Mouse (Mus musculus): ENCODE measurements around the gene St6gal1. TPM values are rescaled to one million over a fixed set of nuclear protein-coding genes. Genes with fewer than 3 reads are reported as not detected.
A peak's percentile ranks its signal among the peaks of the same experiment; 100 is the strongest.

Gene St6gal1
- polyA plus RNA-seq, 1 experiment, result 13.3 TPM

- H3K27ac ChIP-seq (ENCODE audit: insufficient read depth, low read length), result 0 out of 2 replicates have a peak overlapping the region, but pooled peaks have one; percentile 4
- no peak overlapping the region for H3K4me3 ChIP-seq (ENCODE audit: insufficient read depth, low read length)
- TF ChIP-seq POLR2A (IDR thresholded peaks at IDR 0.05; ENCODE audit: extremely low read depth, insufficient read depth, low read length), result no peak
- TF ChIP-seq CTCF (IDR thresholded peaks at IDR 0.05; ENCODE audit: extremely low read depth, insufficient read depth, low read length), result no peak
- peaks cover 8% of the 10 kb centered on the region for H3K4me1 ChIP-seq (ENCODE audit: control insufficient read depth, insufficient read depth, low read length)
Measured at GRCm38 (mm10) chr16:23269056-23269983, 44.8 kb downstream of the St6gal1 start.

- TF ChIP-seq POLR2A (IDR thresholded peaks at IDR 0.05; ENCODE audit: extremely low read depth, insufficient read depth, low read length), result no peak
- no peak for TF ChIP-seq CTCF (IDR thresholded peaks at IDR 0.05; ENCODE audit: extremely low read depth, insufficient read depth, low read length)
- Histone ChIP-seq H3K27ac (ENCODE audit: insufficient read depth, low read length) (peak overlapping the region; percentile 84), H3K4me3 (ENCODE audit: insufficient read depth, low read length) (no peak overlapping the region), H3K4me1 (ENCODE audit: control insufficient read depth, insufficient read depth, low read length) (peaks cover 8% of the 10 kb centered on the region)
Measured at GRCm38 (mm10) chr16:23269984-23270912, 45.7 kb downstream of the St6gal1 start.

- TF ChIP-seq CTCF (IDR thresholded peaks at IDR 0.05; ENCODE audit: extremely low read depth, insufficient read depth, low read length) (no peak), POLR2A (IDR thresholded peaks at IDR 0.05; ENCODE audit: extremely low read depth, insufficient read depth, low read length) (no peak)
- Histone ChIP-seq H3K4me3 (ENCODE audit: insufficient read depth, low read length) (no peak overlapping the region), H3K27ac (ENCODE audit: insufficient read depth, low read length) (peak overlapping the region; percentile 41), H3K4me1 (ENCODE audit: control insufficient read depth, insufficient read depth, low read length) (peaks cover 8% of the 10 kb centered on the region)
Measured at GRCm38 (mm10) chr16:23270913-23271253, 46.3 kb downstream of the St6gal1 start.

GRCm38 (mm10) chr16:23271746-23272520, 47.4 kb downstream of the St6gal1 start:
- TF ChIP-seq POLR2A (IDR thresholded peaks at IDR 0.05; ENCODE audit: extremely low read depth, insufficient read depth, low read length), result no peak
- peak overlapping the region; percentile 41 for H3K27ac ChIP-seq (ENCODE audit: insufficient read depth, low read length)
- H3K4me1 ChIP-seq (ENCODE audit: control insufficient read depth, insufficient read depth, low read length), result peaks cover 8% of the 10 kb centered on the region
- no peak overlapping the region for H3K4me3 ChIP-seq (ENCODE audit: insufficient read depth, low read length)

- no peak for TF ChIP-seq CTCF (IDR thresholded peaks at IDR 0.05; ENCODE audit: extremely low read depth, insufficient read depth, low read length)
- TF ChIP-seq POLR2A (IDR thresholded peaks at IDR 0.05; ENCODE audit: extremely low read depth, insufficient read depth, low read length), result no peak
- Histone ChIP-seq H3K4me1 (ENCODE audit: control insufficient read depth, insufficient read depth, low read length) (peaks cover 8% of the 10 kb centered on the region), H3K4me3 (ENCODE audit: insufficient read depth, low read length) (no peak overlapping the region), H3K27ac (ENCODE audit: insufficient read depth, low read length) (peak overlapping the region; percentile 41)
Measured at GRCm38 (mm10) chr16:23272521-23273230, 48.1 kb downstream of the St6gal1 start.

GRCm38 (mm10) chr16:23274005-23274404, 49.5 kb downstream of the St6gal1 start:
- Histone ChIP-seq H3K27ac (ENCODE audit: insufficient read depth, low read length) (peak overlapping the region; percentile 9; the same call in 1 of the 2 replicates), H3K4me3 (ENCODE audit: insufficient read depth, low read length) (no peak overlapping the region), H3K4me1 (ENCODE audit: control insufficient read depth, insufficient read depth, low read length) (peaks cover 8% of the 10 kb centered on the region)
- TF ChIP-seq POLR2A (IDR thresholded peaks at IDR 0.05; ENCODE audit: extremely low read depth, insufficient read depth, low read length), result no peak
- TF ChIP-seq CTCF (IDR thresholded peaks at IDR 0.05; ENCODE audit: extremely low read depth, insufficient read depth, low read length), result no peak

- peaks cover 8% of the 10 kb centered on the region for H3K4me1 ChIP-seq (ENCODE audit: control insufficient read depth, insufficient read depth, low read length)
- no peak overlapping the region for H3K4me3 ChIP-seq (ENCODE audit: insufficient read depth, low read length)
- H3K27ac ChIP-seq (ENCODE audit: insufficient read depth, low read length), result no peak overlapping the region
- TF ChIP-seq CTCF (IDR thresholded peaks at IDR 0.05; ENCODE audit: extremely low read depth, insufficient read depth, low read length) (no peak), POLR2A (IDR thresholded peaks at IDR 0.05; ENCODE audit: extremely low read depth, insufficient read depth, low read length) (no peak)
Measured at GRCm38 (mm10) chr16:23274606-23275310, 50.2 kb downstream of the St6gal1 start.

GRCm38 (mm10) chr16:23275661-23276060, 51.1 kb downstream of the St6gal1 start:
- TF ChIP-seq CTCF (IDR thresholded peaks at IDR 0.05; ENCODE audit: extremely low read depth, insufficient read depth, low read length) (no peak), POLR2A (IDR thresholded peaks at IDR 0.05; ENCODE audit: extremely low read depth, insufficient read depth, low read length) (no peak)
- Histone ChIP-seq H3K4me3 (ENCODE audit: insufficient read depth, low read length) (no peak overlapping the region), H3K4me1 (ENCODE audit: control insufficient read depth, insufficient read depth, low read length) (peaks cover 9% of the 10 kb centered on the region; the same call in 1 of the 2 replicates), H3K27ac (ENCODE audit: insufficient read depth, low read length) (no peak overlapping the region)
